Mouse (Mus musculus) G1E-ER4 (cell line): ENCODE data around the gene Nhlrc2. TPM values are rescaled to one million over a fixed set of nuclear protein-coding genes. Genes with fewer than 3 reads are reported as not detected.

ENCODE experiments used
- GATA1 ChIP-seq: IDR thresholded peaks from one replicate; pipeline ENCODE4 v1.8.0; 2012; ENCODE audit warnings: low read length, inconsistent platforms
- polyA plus RNA-seq: library from polyadenylated mRNA; stranded (reverse); fragments of >175 nt; gene quantifications from 2 replicates; pipeline ENCODE4 v1.2.3, GENCODE M21; 2012

Nhlrc2 gene
- polyA plus RNA-seq, 1 experiment, result 9.9 TPM

DNA sequence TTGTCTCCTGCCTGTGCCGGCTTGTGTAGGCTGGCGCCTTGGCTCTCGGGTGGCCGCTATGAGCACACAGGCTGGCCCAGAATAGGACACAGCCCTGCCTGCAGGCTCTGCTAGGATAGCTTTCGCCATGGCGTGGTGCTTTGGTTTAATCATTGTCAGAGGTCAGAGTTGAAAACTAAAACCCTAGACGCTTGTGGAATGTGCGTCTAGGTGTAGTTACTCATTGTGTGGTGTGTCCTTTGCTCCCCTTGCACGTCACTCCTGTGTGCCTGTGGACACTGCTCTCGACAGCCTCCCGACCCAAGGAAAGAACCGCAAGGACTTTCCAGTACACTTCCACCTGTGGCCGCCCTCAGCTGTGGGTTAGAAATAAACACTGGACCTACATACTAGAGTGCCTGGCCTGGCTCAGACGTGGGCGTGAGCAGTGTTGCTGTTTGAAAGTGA, 53.9 kb downstream of the Nhlrc2 start:
- TF ChIP-seq GATA1, result no peak

DNA sequence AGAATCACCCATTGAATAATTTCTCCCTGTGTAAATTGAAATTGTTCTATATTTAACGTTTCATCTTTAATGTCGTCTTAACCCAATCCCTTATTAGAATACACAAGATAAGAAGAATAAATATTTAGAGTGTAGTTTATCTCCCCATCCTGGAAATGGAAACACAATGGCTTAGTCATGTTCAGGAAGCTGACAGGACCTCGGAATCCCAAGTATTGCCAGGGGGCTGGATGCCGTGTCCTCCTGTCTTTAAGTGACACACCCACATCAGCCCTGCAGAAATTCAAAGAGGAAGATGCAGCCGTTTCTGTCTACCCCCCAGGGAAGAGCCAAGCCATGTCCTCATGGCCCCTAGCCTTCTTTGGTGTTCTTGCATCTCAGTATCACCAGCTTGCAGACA, 60.9 kb downstream of the Nhlrc2 start:
- no peak for TF ChIP-seq GATA1

DNA sequence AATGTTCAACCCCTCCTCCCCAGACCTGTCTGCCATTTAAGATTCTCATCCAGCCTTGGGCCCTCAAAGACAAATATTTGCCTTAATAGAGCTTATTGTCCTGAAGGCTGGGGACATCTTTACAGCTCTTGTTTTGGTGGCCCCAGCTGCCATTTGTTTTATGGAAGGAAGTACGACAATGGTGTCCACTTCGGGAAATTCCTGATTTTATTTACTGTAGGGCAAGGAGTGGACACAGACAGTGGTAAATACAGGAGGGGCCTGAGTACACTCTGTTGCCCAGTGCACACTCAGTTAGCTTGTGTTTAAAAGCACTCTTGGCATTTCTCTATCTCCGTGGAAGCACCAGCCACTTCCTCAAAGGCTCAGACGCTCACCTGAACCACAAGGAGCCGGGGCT, 66.1 kb downstream of the Nhlrc2 start:
- no peak for TF ChIP-seq GATA1

DNA sequence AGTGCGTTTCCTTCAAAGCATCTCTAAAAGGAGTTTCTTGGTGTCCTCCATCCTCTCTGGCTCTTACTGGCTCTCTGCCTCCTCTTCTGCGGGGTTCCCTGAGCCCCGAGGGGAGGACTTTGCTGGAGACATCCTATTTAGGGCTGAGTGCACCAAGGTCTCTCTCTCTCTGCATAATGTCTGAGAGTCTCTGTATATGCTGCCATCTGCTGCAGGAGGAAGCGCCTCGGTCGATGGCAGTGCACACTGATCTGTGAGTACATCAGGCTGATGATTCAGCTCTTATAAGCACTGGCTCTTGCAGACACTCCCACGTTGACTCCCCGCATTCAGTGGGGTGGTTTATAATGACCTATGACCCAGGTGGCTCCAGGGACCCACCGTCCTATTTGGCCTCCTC, 70.8 kb downstream of the Nhlrc2 start:
- TF ChIP-seq GATA1, result no peak

DNA sequence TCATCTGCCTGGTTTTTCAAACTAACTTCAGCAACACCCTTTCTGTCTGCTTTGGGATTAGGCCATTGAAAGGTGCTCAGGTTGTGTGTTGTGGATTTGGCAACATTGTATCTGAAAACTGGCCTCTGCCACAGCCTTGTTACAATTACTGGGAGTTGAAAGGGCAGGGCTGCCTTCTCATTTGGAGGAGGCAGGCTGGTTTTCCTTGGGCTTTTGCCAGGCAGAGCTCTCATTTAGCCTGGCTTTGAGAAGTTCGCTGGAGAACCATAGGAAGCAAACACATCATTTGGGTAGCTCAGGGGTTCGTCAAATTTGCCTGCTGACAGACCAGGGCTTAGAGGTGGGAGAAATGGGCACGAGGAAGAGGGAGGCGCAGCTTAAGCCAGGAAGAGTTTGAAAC, 71.5 kb downstream of the Nhlrc2 start:
- no peak for TF ChIP-seq GATA1

DNA sequence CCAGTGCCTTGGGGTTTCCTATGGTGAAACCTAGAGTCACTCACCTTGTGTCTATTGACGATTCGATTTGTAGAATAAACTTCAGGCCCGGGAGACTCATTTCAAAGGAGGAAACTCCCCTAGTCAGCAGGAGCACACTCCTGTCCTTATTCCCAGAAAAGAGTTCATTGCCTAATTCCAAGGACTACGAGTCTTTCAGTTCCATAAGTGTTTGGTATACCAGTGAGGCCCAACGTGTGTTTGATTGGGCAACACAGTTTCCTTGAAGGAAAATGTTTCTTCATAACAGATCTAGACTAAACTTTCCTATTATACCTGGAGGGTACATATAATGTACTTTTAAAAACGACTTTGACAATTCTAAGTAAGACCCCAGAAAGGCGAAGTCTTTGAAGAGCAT, 73.8 kb downstream of the Nhlrc2 start:
- TF ChIP-seq GATA1, result no peak

DNA sequence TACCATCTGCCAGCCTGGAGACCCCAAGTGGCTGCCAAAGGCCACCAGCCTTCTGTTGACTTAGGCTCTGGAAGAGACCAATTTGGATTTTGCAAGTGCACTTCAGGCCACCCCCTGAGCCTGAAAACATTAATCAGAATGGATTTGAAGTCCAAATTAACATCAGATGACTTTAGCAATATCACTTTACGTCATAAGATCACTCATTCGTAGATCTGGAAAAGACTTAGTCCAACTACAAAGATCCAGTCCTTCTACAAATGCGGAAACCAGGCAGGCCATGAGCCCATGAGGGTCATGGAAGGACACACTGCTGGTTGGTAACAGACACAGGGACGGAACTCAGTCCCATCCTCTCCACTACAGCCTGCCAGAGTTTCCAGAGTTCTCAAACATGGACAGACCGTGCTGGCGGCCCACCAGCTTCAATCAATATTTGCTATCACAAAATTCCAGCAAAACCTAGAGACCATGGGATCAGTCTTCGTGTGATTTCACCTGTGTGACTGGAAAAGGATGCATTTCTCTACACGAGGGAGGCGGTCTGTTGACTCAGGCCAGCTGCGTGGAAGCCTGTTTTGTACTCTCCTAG, 79.9 kb downstream of the Nhlrc2 start:
- no peak for TF ChIP-seq GATA1

- no peak for TF ChIP-seq GATA1
Measured at GRCm38 (mm10) chr19:56629647-56630046, 81.6 kb downstream of the Nhlrc2 start.

GRCm38 (mm10) chr19:56631017-56631416, 83.0 kb downstream of the Nhlrc2 start:
- no peak for TF ChIP-seq GATA1

GRCm38 (mm10) chr19:56631451-56631901, 83.4 kb downstream of the Nhlrc2 start:
- TF ChIP-seq GATA1, result no peak

GRCm38 (mm10) chr19:56637035-56637683, 89.1 kb downstream of the Nhlrc2 start:
- no peak for TF ChIP-seq GATA1

GRCm38 (mm10) chr19:56637684-56638049, 89.6 kb downstream of the Nhlrc2 start:
- TF ChIP-seq GATA1, result no peak

GRCm38 (mm10) chr19:56647451-56648120, 99.5 kb downstream of the Nhlrc2 start:
- no peak for TF ChIP-seq GATA1

DNA sequence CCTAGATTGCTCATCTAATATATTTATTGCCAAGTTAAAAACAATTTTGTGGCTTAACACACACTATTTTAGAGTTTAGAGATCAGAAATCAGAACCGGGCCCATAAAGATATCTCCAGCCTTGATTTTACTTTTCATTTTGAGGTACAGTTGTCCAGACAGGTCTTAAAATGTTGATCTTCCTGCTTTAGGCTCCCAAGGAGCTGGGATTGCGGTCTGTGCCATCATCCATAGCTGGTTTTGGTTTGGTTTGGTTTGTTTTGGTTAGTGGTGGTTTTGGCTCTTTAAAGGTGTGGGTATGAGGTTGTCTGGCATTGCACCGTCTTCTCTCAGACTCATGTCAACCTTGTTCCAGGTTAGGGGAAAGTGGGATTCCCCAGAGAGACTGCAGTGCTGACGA, 103.2 kb downstream of the Nhlrc2 start:
- no peak for TF ChIP-seq GATA1

- no peak for TF ChIP-seq GATA1
Measured at GRCm38 (mm10) chr19:56652034-56652962, 104.2 kb downstream of the Nhlrc2 start.

Other genes starting within 250 kb of the Nhlrc2 start
- gene Nrap, start 158.2 kb upstream of the Nhlrc2 start, polyA plus RNA-seq, result 0.03 TPM in 2 replicates
- gene Casp7, start 151.1 kb upstream of the Nhlrc2 start, polyA plus RNA-seq, result 10.5 and 15.2 TPM in 2 replicates
- gene Plekhs1, start 86.6 kb upstream of the Nhlrc2 start, polyA plus RNA-seq, result not detected in 2 replicates
- gene Dclre1a, start within 50 bp of the Nhlrc2 start, polyA plus RNA-seq, result 2.3 and 5.0 TPM in 2 replicates
- not detected in 2 replicates for gene Adrb1, start 173.9 kb downstream of the Nhlrc2 start, polyA plus RNA-seq